Mouse (Mus musculus) intestine, embryonic 15.5 days (tissue): ENCODE data around the gene Herc4. TPM values are rescaled to one million over a fixed set of nuclear protein-coding genes. Genes with fewer than 3 reads are reported as not detected.

Experiments used
- ATAC-seq: fragments of 200-750 bp; cut with Nextera tagmentation; 2 replicates; pipeline ENCODE4 v1.8.0; 2017; ENCODE audit warnings: moderate TSS enrichment, moderate library complexity
- H3K27ac ChIP-seq: fragments of 300-500 bp; sonication (generic); 2 replicates; pipeline ENCODE4 v1.5.1; 2015; ENCODE audit warnings: mild to moderate bottlenecking, inconsistent platforms
- H3K27me3 ChIP-seq: fragments of 300-500 bp; sonication (generic); replicated peaks from 2 replicates; pipeline ENCODE4 v1.6.1; 2015; ENCODE audit warnings: inconsistent platforms
- H3K36me3 ChIP-seq: fragments of 300-500 bp; sonication (generic); 2 replicates; pipeline ENCODE4 v1.6.1; 2015; ENCODE audit warnings: inconsistent platforms
- H3K4me1 ChIP-seq: fragments of 300-500 bp; sonication (generic); replicated peaks from 2 replicates; pipeline ENCODE4 v1.6.1; 2015; ENCODE audit warnings: inconsistent platforms
- H3K4me2 ChIP-seq: fragments of 300-500 bp; sonication (generic); replicated peaks from 2 replicates; pipeline ENCODE4 v1.6.1; 2015; ENCODE audit warnings: mild to moderate bottlenecking, inconsistent platforms
- H3K4me3 ChIP-seq: fragments of 300-500 bp; sonication (generic); replicated peaks from 2 replicates; pipeline ENCODE4 v1.5.1; 2015; ENCODE audit warnings: inconsistent platforms
- H3K9ac ChIP-seq: fragments of 300-500 bp; sonication (generic); 2 replicates; pipeline ENCODE4 v1.6.1; 2015; ENCODE audit warnings: inconsistent platforms
- H3K9me3 ChIP-seq: fragments of 300-500 bp; sonication (generic); 2 replicates; pipeline ENCODE4 v1.6.1; 2016; ENCODE audit warnings: inconsistent platforms
- WGBS: fragments of 180-500 bp; shearing (Covaris S2); methylation state at CpG from one replicate; pipeline ENCODE4 v1.1.7; 2015; 5-methylcytosine and 5-hydroxymethylcytosine counted together
- polyA plus RNA-seq: library from polyadenylated mRNA; unstranded; fragments of >200 nt; fragmentation: Nextera tagmentation; extraction: Ambion mirVana; gene quantifications from 2 replicates; pipeline ENCODE4 v1.2.1, GENCODE M21; 2015

Herc4 gene
- polyA plus RNA-seq: 30.2 and 33.3 TPM in 2 replicates

- H3K36me3 ChIP-seq: no peaks in the 10 kb centered on the region
- H3K4me1 ChIP-seq: 0 out of 2 replicates have a peak, but pooled peaks cover 4% of the 10 kb centered on the region
- no peaks in the 10 kb centered on the region for H3K27me3 ChIP-seq
- H3K4me2 ChIP-seq: peak within 1 kb of the TSS; percentile 62
- peak within 1 kb of the TSS; percentile 99 for H3K27ac ChIP-seq
- peak within 1 kb of the TSS; percentile 87 for H3K9ac ChIP-seq
- WGBS: under 1% methylated on average over 41 of the region's 44 CpGs
- H3K4me3 ChIP-seq: peak within 1 kb of the TSS; percentile 81
- H3K9me3 ChIP-seq: no peaks in the 10 kb centered on the region
- peak; percentile 100 for ATAC-seq
These were observed at the start of gene Herc4 for GRCm38 (mm10) chr10:63243493-63244054. TSS of gene Herc4 (plus strand) at chr10:63243810.

GRCm38 (mm10) chr10:63199008-63199407 is 44.6 kb upstream of the Herc4 start:
- H3K27me3 ChIP-seq: no peaks in the 10 kb centered on the region
- no peaks in the 10 kb centered on the region for H3K9me3 ChIP-seq
- no peak overlapping the region for H3K9ac ChIP-seq
- H3K4me1 ChIP-seq: no peaks in the 10 kb centered on the region
- ATAC-seq: no peak
- H3K4me2 ChIP-seq: no peak overlapping the region
- WGBS: 78% methylated on average over 4 of the region's 4 CpGs
- no peaks in the 10 kb centered on the region for H3K36me3 ChIP-seq
- no peak overlapping the region for H3K4me3 ChIP-seq
- no peak overlapping the region for H3K27ac ChIP-seq

- WGBS: 67% methylated on average over 8 of the region's 8 CpGs
- Histone ChIP-seq H3K27me3 (no peaks in the 10 kb centered on the region), H3K36me3 (no peaks in the 10 kb centered on the region), H3K4me1 (no peaks in the 10 kb centered on the region), H3K27ac (no peak overlapping the region), H3K9me3 (no peaks in the 10 kb centered on the region), H3K4me3 (no peak overlapping the region), H3K9ac (no peak overlapping the region), H3K4me2 (no peak overlapping the region)
- ATAC-seq: no peak
These were observed 42.1 kb upstream of the Herc4 start for GRCm38 (mm10) chr10:63201534-63201933.

GRCm38 (mm10) chr10:63203002-63203401 is 40.6 kb upstream of the Herc4 start:
- 54% methylated on average over 3 of the region's 3 CpGs for WGBS
- H3K27ac ChIP-seq: no peak overlapping the region
- ATAC-seq: no peak
- no peak overlapping the region for H3K9ac ChIP-seq
- H3K9me3 ChIP-seq: no peaks in the 10 kb centered on the region
- no peaks in the 10 kb centered on the region for H3K27me3 ChIP-seq
- H3K36me3 ChIP-seq: no peaks in the 10 kb centered on the region
- no peak overlapping the region for H3K4me3 ChIP-seq
- no peak overlapping the region for H3K4me2 ChIP-seq
- no peaks in the 10 kb centered on the region for H3K4me1 ChIP-seq

- WGBS: 87% methylated on average over 15 of the region's 15 CpGs
- H3K4me1 ChIP-seq: no peaks in the 10 kb centered on the region
- no peaks in the 10 kb centered on the region for H3K27me3 ChIP-seq
- no peak within 1 kb of the TSS for H3K4me3 ChIP-seq
- H3K36me3 ChIP-seq: no peaks in the 10 kb centered on the region
- H3K9me3 ChIP-seq: no peaks in the 10 kb centered on the region
- H3K9ac ChIP-seq: no peak within 1 kb of the TSS
- no peak within 1 kb of the TSS for H3K27ac ChIP-seq
- no peak for ATAC-seq
- H3K4me2 ChIP-seq: no peak within 1 kb of the TSS
These were observed 39.9 kb upstream of the Herc4 start, which contains the start of gene Mypn for GRCm38 (mm10) chr10:63203728-63204127. TSS of gene Mypn (minus strand) at chr10:63203952.

- Histone ChIP-seq H3K4me3 (no peak overlapping the region), H3K27me3 (no peaks in the 10 kb centered on the region), H3K4me2 (no peak overlapping the region), H3K9me3 (no peaks in the 10 kb centered on the region), H3K4me1 (no peaks in the 10 kb centered on the region), H3K36me3 (no peaks in the 10 kb centered on the region), H3K9ac (no peak overlapping the region), H3K27ac (no peak overlapping the region)
- no peak for ATAC-seq
- WGBS: 64% methylated on average over 6 of the region's 6 CpGs
These were observed 34.7 kb upstream of the Herc4 start for GRCm38 (mm10) chr10:63208871-63209270.

GRCm38 (mm10) chr10:63221081-63221783 is 22.4 kb upstream of the Herc4 start:
- WGBS: 73% methylated on average over 7 of the region's 7 CpGs
- no peak overlapping the region for H3K27ac ChIP-seq
- H3K9me3 ChIP-seq: no peaks in the 10 kb centered on the region
- no peak overlapping the region for H3K4me3 ChIP-seq
- H3K4me1 ChIP-seq: no peaks in the 10 kb centered on the region
- no peak for ATAC-seq
- no peaks in the 10 kb centered on the region for H3K27me3 ChIP-seq
- no peak overlapping the region for H3K9ac ChIP-seq
- H3K4me2 ChIP-seq: no peak overlapping the region
- no peaks in the 10 kb centered on the region for H3K36me3 ChIP-seq

- no peak for ATAC-seq
- 74% methylated on average over 12 of the region's 12 CpGs for WGBS
These were observed 19.3 kb upstream of the Herc4 start for GRCm38 (mm10) chr10:63224341-63224740.

GRCm38 (mm10) chr10:63230266-63230665 is 13.3 kb upstream of the Herc4 start:
- Histone ChIP-seq H3K27me3 (no peaks in the 10 kb centered on the region), H3K4me3 (no peak overlapping the region), H3K4me1 (no peaks in the 10 kb centered on the region), H3K4me2 (no peak overlapping the region), H3K9ac (no peak overlapping the region), H3K27ac (no peak overlapping the region), H3K36me3 (no peaks in the 10 kb centered on the region), H3K9me3 (no peaks in the 10 kb centered on the region)
- ATAC-seq: no peak
- WGBS: 77% methylated on average over 7 of the region's 7 CpGs

More at GRCm38 (mm10) chr10:63224341-63224740, 19.3 kb upstream of the Herc4 start:
- Histone ChIP-seq H3K9ac (no peak overlapping the region), H3K4me1 (no peaks in the 10 kb centered on the region), H3K36me3 (no peaks in the 10 kb centered on the region), H3K4me3 (no peak overlapping the region), H3K27me3 (no peaks in the 10 kb centered on the region), H3K27ac (no peak overlapping the region), H3K9me3 (no peaks in the 10 kb centered on the region), H3K4me2 (no peak overlapping the region)

GRCm38 (mm10) chr10:63230854-63231253 is 12.8 kb upstream of the Herc4 start:
- Histone ChIP-seq H3K27me3 (no peaks in the 10 kb centered on the region), H3K27ac (no peak overlapping the region), H3K4me3 (no peak overlapping the region), H3K4me1 (no peaks in the 10 kb centered on the region), H3K36me3 (no peaks in the 10 kb centered on the region), H3K9me3 (no peaks in the 10 kb centered on the region), H3K9ac (no peak overlapping the region), H3K4me2 (no peak overlapping the region)
- 24% methylated on average over 5 of the region's 5 CpGs for WGBS
- ATAC-seq: no peak

GRCm38 (mm10) chr10:63231630-63232029 is 12.0 kb upstream of the Herc4 start:
- H3K27me3 ChIP-seq: no peaks in the 10 kb centered on the region
- 44% methylated on average over 5 of the region's 5 CpGs for WGBS
- ATAC-seq: no peak
- no peak overlapping the region for H3K4me2 ChIP-seq
- no peak overlapping the region for H3K27ac ChIP-seq
- H3K4me3 ChIP-seq: no peak overlapping the region
- H3K9ac ChIP-seq: no peak overlapping the region
- no peaks in the 10 kb centered on the region for H3K4me1 ChIP-seq
- no peaks in the 10 kb centered on the region for H3K36me3 ChIP-seq
- no peaks in the 10 kb centered on the region for H3K9me3 ChIP-seq

GRCm38 (mm10) chr10:63234133-63234532 is 9.5 kb upstream of the Herc4 start:
- Histone ChIP-seq H3K9ac (no peak overlapping the region), H3K4me2 (no peak overlapping the region), H3K27ac (no peak overlapping the region), H3K4me3 (no peak overlapping the region), H3K27me3 (no peaks in the 10 kb centered on the region), H3K36me3 (no peaks in the 10 kb centered on the region), H3K9me3 (no peaks in the 10 kb centered on the region), H3K4me1 (no peaks in the 10 kb centered on the region)
- ATAC-seq: no peak
- WGBS: 83% methylated on average over 5 of the region's 5 CpGs

GRCm38 (mm10) chr10:63235889-63236288 is 7.7 kb upstream of the Herc4 start:
- no peak overlapping the region for H3K27ac ChIP-seq
- no peak for ATAC-seq
- no peaks in the 10 kb centered on the region for H3K36me3 ChIP-seq
- H3K9me3 ChIP-seq: no peaks in the 10 kb centered on the region
- H3K4me3 ChIP-seq: no peak overlapping the region
- WGBS: 79% methylated on average over 8 of the region's 8 CpGs
- no peak overlapping the region for H3K9ac ChIP-seq
- H3K4me1 ChIP-seq: no peaks in the 10 kb centered on the region
- no peaks in the 10 kb centered on the region for H3K27me3 ChIP-seq
- no peak overlapping the region for H3K4me2 ChIP-seq
